Mouse (Mus musculus) embryonic facial prominence, embryonic 14.5 days (tissue): ENCODE results near the gene Ldhal6b. TPM values are rescaled to one million over a fixed set of nuclear protein-coding genes. Genes with fewer than 3 reads are reported as not detected.
A peak's percentile ranks its signal among the peaks of the same experiment; 100 is the strongest.

Experiments
- ATAC-seq: fragments of 200-750 bp; cut with Nextera tagmentation; 2 replicates; pipeline ENCODE4 v1.8.0; 2017; ENCODE audit warnings: low read depth, moderate number of reproducible peaks, moderate TSS enrichment
- DNase-seq: peaks from one replicate; pipeline ENCODE4 v3.0.0-alpha.2; 2015; ENCODE audit warnings: low spot score
- H3K27ac ChIP-seq: fragments of 300-500 bp; sonication (generic); replicated peaks from 2 replicates; pipeline ENCODE4 v1.5.1; 2014; ENCODE audit warnings: low read depth, mild to moderate bottlenecking, low read length, moderate library complexity
- H3K27me3 ChIP-seq: fragments of 300-500 bp; sonication (generic); replicated peaks from 2 replicates; pipeline ENCODE4 v1.6.1; 2014; ENCODE audit warnings: low read length; ENCODE audit not compliant: control insufficient read depth, insufficient read depth
- H3K36me3 ChIP-seq: fragments of 300-500 bp; sonication (generic); 2 replicates; pipeline ENCODE4 v1.6.1; 2014; ENCODE audit warnings: low read length, mixed read lengths; ENCODE audit not compliant: control insufficient read depth, insufficient read depth
- H3K4me1 ChIP-seq: fragments of 300-500 bp; sonication (generic); 2 replicates; pipeline ENCODE4 v1.6.1; 2014; ENCODE audit warnings: antibody characterized with exemption, low read length; ENCODE audit not compliant: control insufficient read depth, insufficient read depth
- H3K4me2 ChIP-seq: fragments of 300-500 bp; sonication (generic); 2 replicates; pipeline ENCODE4 v1.6.1; 2014; ENCODE audit warnings: low read depth, mild to moderate bottlenecking, low read length, moderate library complexity, mixed read lengths
- H3K4me3 ChIP-seq: fragments of 300-500 bp; sonication (generic); 2 replicates; pipeline ENCODE4 v1.5.1; 2014; ENCODE audit warnings: low read depth, mild to moderate bottlenecking, low read length
- H3K9ac ChIP-seq: fragments of 300-500 bp; sonication (generic); 2 replicates; pipeline ENCODE4 v1.6.1; 2014; ENCODE audit warnings: low read depth, mild to moderate bottlenecking, low read length, moderate library complexity, mixed read lengths
- H3K9me3 ChIP-seq: fragments of 300-500 bp; sonication (generic); 2 replicates; pipeline ENCODE4 v1.6.1; 2016; ENCODE audit warnings: low read length; ENCODE audit not compliant: control insufficient read depth
- WGBS: fragments of 180-500 bp; shearing (Covaris S2); extraction: QIAGEN DNeasy Blood & Tissue Kit; methylation state at CpG from one replicate; pipeline ENCODE4 v1.1.7; 2014; 5-methylcytosine and 5-hydroxymethylcytosine counted together
- polyA plus RNA-seq: library from polyadenylated mRNA; unstranded; fragments of >200 nt; fragmentation: Nextera tagmentation; extraction: Ambion mirVana; gene quantifications from 2 replicates; pipeline ENCODE4 v1.2.1, GENCODE M21; 2014

Gene Ldhal6b
- polyA plus RNA-seq, 1 experiment from 2014 or later: 0.15 TPM

- no peaks in the 10 kb centered on the region for H3K9me3 ChIP-seq
- no peak overlapping the region for H3K4me3 ChIP-seq
- no peak overlapping the region for H3K27ac ChIP-seq
- H3K9ac ChIP-seq: no peak overlapping the region
- WGBS: 90% methylated on average over 3 of the region's 3 CpGs
- no peak overlapping the region for H3K4me2 ChIP-seq
- peaks cover 30% of the 10 kb centered on the region; the same call in 1 of the 2 replicates for H3K36me3 ChIP-seq
- ATAC-seq: no peak
- DNase-seq: no peak
- H3K4me1 ChIP-seq: no peaks in the 10 kb centered on the region
- H3K27me3 ChIP-seq: no peaks in the 10 kb centered on the region
These were observed 2.0 kb downstream of the Ldhal6b start for GRCm38 (mm10) chr17:5416518-5416917.

- Histone ChIP-seq H3K4me3 (no peak overlapping the region), H3K36me3 (peaks cover 35% of the 10 kb centered on the region; the same call in 1 of the 2 replicates), H3K9me3 (no peaks in the 10 kb centered on the region), H3K4me2 (no peak overlapping the region), H3K27me3 (no peaks in the 10 kb centered on the region), H3K27ac (no peak overlapping the region), H3K4me1 (no peaks in the 10 kb centered on the region), H3K9ac (no peak overlapping the region)
- 92% methylated on average over 3 of the region's 3 CpGs for WGBS
- ATAC-seq: no peak
- no peak for DNase-seq
These were observed 4.5 kb downstream of the Ldhal6b start for GRCm38 (mm10) chr17:5414041-5414440.

GRCm38 (mm10) chr17:5413350-5413749 is 5.2 kb downstream of the Ldhal6b start:
- Histone ChIP-seq H3K9me3 (no peaks in the 10 kb centered on the region), H3K4me1 (no peaks in the 10 kb centered on the region), H3K4me3 (no peak overlapping the region), H3K9ac (no peak overlapping the region), H3K27ac (no peak overlapping the region), H3K36me3 (peaks cover 28% of the 10 kb centered on the region; the same call in 1 of the 2 replicates), H3K4me2 (no peak overlapping the region), H3K27me3 (no peaks in the 10 kb centered on the region)
- ATAC-seq (no peak), DNase-seq (no peak)
- WGBS: 91% methylated on average over 13 of the region's 13 CpGs

- Histone ChIP-seq H3K9me3 (no peaks in the 10 kb centered on the region), H3K9ac (no peak overlapping the region), H3K27ac (no peak overlapping the region), H3K4me2 (no peak overlapping the region), H3K4me3 (no peak overlapping the region), H3K36me3 (peaks cover 22% of the 10 kb centered on the region; the same call in 1 of the 2 replicates), H3K27me3 (no peaks in the 10 kb centered on the region), H3K4me1 (no peaks in the 10 kb centered on the region)
- ATAC-seq (no peak), DNase-seq (no peak)
- 88% methylated on average over 7 of the region's 7 CpGs for WGBS
These were observed 5.8 kb downstream of the Ldhal6b start for GRCm38 (mm10) chr17:5412740-5413139.

- no peaks in the 10 kb centered on the region for H3K27me3 ChIP-seq
- H3K4me2 ChIP-seq: no peak overlapping the region
- no peak overlapping the region for H3K27ac ChIP-seq
- no peaks in the 10 kb centered on the region for H3K4me1 ChIP-seq
- H3K9me3 ChIP-seq: no peaks in the 10 kb centered on the region
- WGBS: 86% methylated on average over 8 of the region's 8 CpGs
- H3K36me3 ChIP-seq: peaks cover 18% of the 10 kb centered on the region; the same call in 1 of the 2 replicates
- H3K4me3 ChIP-seq: no peak overlapping the region
- DNase-seq: no peak
- no peak overlapping the region for H3K9ac ChIP-seq
- no peak for ATAC-seq
These were observed 6.3 kb downstream of the Ldhal6b start for GRCm38 (mm10) chr17:5412301-5412700.

- Histone ChIP-seq H3K4me3 (no peak overlapping the region), H3K27me3 (no peaks in the 10 kb centered on the region), H3K9me3 (no peaks in the 10 kb centered on the region), H3K9ac (no peak overlapping the region), H3K4me2 (no peak overlapping the region), H3K36me3 (peaks cover 15% of the 10 kb centered on the region; the same call in 1 of the 2 replicates), H3K27ac (no peak overlapping the region), H3K4me1 (no peaks in the 10 kb centered on the region; the same call in 1 of the 2 replicates)
- 92% methylated on average over 17 of the region's 17 CpGs for WGBS
- DNase-seq (no peak), ATAC-seq (no peak)
These were observed 7.4 kb downstream of the Ldhal6b start for GRCm38 (mm10) chr17:5411205-5411604.

- Histone ChIP-seq H3K4me1 (no peaks in the 10 kb centered on the region; the same call in 1 of the 2 replicates), H3K27ac (no peak overlapping the region), H3K4me2 (no peak overlapping the region), H3K9me3 (no peaks in the 10 kb centered on the region), H3K36me3 (peaks cover 15% of the 10 kb centered on the region; the same call in 1 of the 2 replicates), H3K4me3 (no peak overlapping the region), H3K9ac (no peak overlapping the region), H3K27me3 (no peaks in the 10 kb centered on the region)
- ATAC-seq: no peak
- no peak for DNase-seq
- 85% methylated on average over 4 of the region's 4 CpGs for WGBS
These were observed 8.2 kb downstream of the Ldhal6b start for GRCm38 (mm10) chr17:5410336-5410735.

GRCm38 (mm10) chr17:5407030-5407429 is 11.5 kb downstream of the Ldhal6b start:
- no peaks in the 10 kb centered on the region for H3K27me3 ChIP-seq
- H3K4me1 ChIP-seq: peaks cover 5% of the 10 kb centered on the region
- H3K27ac ChIP-seq: no peak overlapping the region
- no peak overlapping the region; the same call in 1 of the 2 replicates for H3K4me2 ChIP-seq
- no peak overlapping the region for H3K9ac ChIP-seq
- ATAC-seq (no peak), DNase-seq (no peak)
- WGBS: 67% methylated on average over 6 of the region's 6 CpGs
- no peaks in the 10 kb centered on the region for H3K9me3 ChIP-seq
- H3K4me3 ChIP-seq: no peak overlapping the region
- peaks cover 15% of the 10 kb centered on the region; the same call in 1 of the 2 replicates for H3K36me3 ChIP-seq

- no peaks in the 10 kb centered on the region for H3K27me3 ChIP-seq
- peaks cover 5% of the 10 kb centered on the region for H3K4me1 ChIP-seq
- 43% methylated on average over 10 of the region's 10 CpGs for WGBS
- H3K4me3 ChIP-seq: no peak overlapping the region
- no peaks in the 10 kb centered on the region for H3K9me3 ChIP-seq
- no peak overlapping the region for H3K9ac ChIP-seq
- H3K4me2 ChIP-seq: no peak overlapping the region; the same call in 1 of the 2 replicates
- peaks cover 15% of the 10 kb centered on the region; the same call in 1 of the 2 replicates for H3K36me3 ChIP-seq
- DNase-seq: peak; percentile 19
- no peak for ATAC-seq
- H3K27ac ChIP-seq: no peak overlapping the region
These were observed 12.0 kb downstream of the Ldhal6b start for GRCm38 (mm10) chr17:5406566-5406965.
